Mouse (Mus musculus) MEL (cell line): ENCODE results near the gene Tas2r140.

Experiments used
- BHLHE40 ChIP-seq: IDR thresholded peaks from 2 replicates; pipeline ENCODE4 v1.6.1; 2012; ENCODE audit warnings: low read depth, mild to moderate bottlenecking, inconsistent platforms, low read length, improper control_type of control experiment, borderline replicate concordance
- CTCF ChIP-seq, 3 experiments: IDR thresholded peaks in 2 of 3; conservative IDR thresholded peaks in 1 of 3; 2 replicates each; pipeline ENCODE4 v1.5.1; 2011 to 2012; ENCODE audit warnings: low read length in 3 of 3, low read depth in 2 of 3, mild to moderate bottlenecking in 2 of 3, improper control_type of control experiment in 1 of 3, inconsistent platforms in 1 of 3, mixed read lengths in 1 of 3, moderate library complexity in 1 of 3; ENCODE audit not compliant: control insufficient read depth in 1 of 3, insufficient read depth in 1 of 3, poor library complexity in 1 of 3, severe bottlenecking in 1 of 3
- MAX ChIP-seq: IDR thresholded peaks from 2 replicates; pipeline ENCODE4 v1.6.1; 2011; ENCODE audit warnings: low read length, improper control_type of control experiment
- POLR2A ChIP-seq, 2 experiments: IDR thresholded peaks; 2 replicates each; pipeline ENCODE4 v1.6.1; 2011 to 2012; ENCODE audit warnings: low read length in 2 of 2, mild to moderate bottlenecking in 2 of 2, control low read depth in 1 of 2, improper control_type of control experiment in 1 of 2, low read depth in 1 of 2, moderate library complexity in 1 of 2; ENCODE audit not compliant: control insufficient read depth in 1 of 2, insufficient read depth in 1 of 2, poor library complexity in 1 of 2
- RCOR1 ChIP-seq: IDR thresholded peaks from 2 replicates; pipeline ENCODE4 v1.6.1; 2012; ENCODE audit warnings: low read depth, mild to moderate bottlenecking, inconsistent platforms, low read length, improper control_type of control experiment

- no peak for TF ChIP-seq CTCF (IDR thresholded peaks at IDR 0.05 in 2 of 3, conservative IDR thresholded peaks at IDR 0.05 in 1 of 3; ENCODE audit: control insufficient read depth in 1 of 3, insufficient read depth in 1 of 3, low read depth in 2 of 3, low read length in 3 of 3, poor library complexity in 1 of 3, severe bottlenecking in 1 of 3)
- TF ChIP-seq RCOR1, result no peak
- no peak for TF ChIP-seq BHLHE40
- no peak for TF ChIP-seq POLR2A (IDR thresholded peaks at IDR 0.05; ENCODE audit: control insufficient read depth in 1 of 2, insufficient read depth in 1 of 2, low read depth in 1 of 2, low read length in 2 of 2, poor library complexity in 1 of 2)
- TF ChIP-seq MAX, result no peak
Observed at GRCm38 (mm10) chr6:133102430-133102829, 46.8 kb upstream of the Tas2r140 start.
